Mouse (Mus musculus) liver, adult 2 months (tissue): ENCODE data around the gene Ufc1. TPM values are rescaled to one million over a fixed set of nuclear protein-coding genes. Genes with fewer than 3 reads are reported as not detected.
"Not testable (repeated sequence)": the region's sequence is repeated elsewhere in the genome, so short reads cannot be mapped to it uniquely, and the experiment has no call there.

Experiments
- DNase-seq: peaks from one replicate; pipeline ENCODE4 v3.0.0-alpha.2; 2011; ENCODE audit warnings: low read depth, low spot score; ENCODE audit errors: extremely low read depth
- H3K27ac ChIP-seq: fragments of 200-500 bp; replicated peaks from 2 replicates; pipeline ENCODE4 v1.5.1; 2012; ENCODE audit warnings: low read depth, mild to moderate bottlenecking, control low read depth, inconsistent platforms, low read length; ENCODE audit not compliant: insufficient read depth
- H3K27me3 ChIP-seq: fragments of 200-500 bp; 2 replicates; pipeline ENCODE4 v1.6.1; 2012; ENCODE audit warnings: mild to moderate bottlenecking, moderate library complexity, low read length, inconsistent platforms; ENCODE audit not compliant: control insufficient read depth, insufficient read depth
- H3K36me3 ChIP-seq: fragments of 200-500 bp; 2 replicates; pipeline ENCODE4 v1.6.1; 2012; ENCODE audit warnings: low read length, inconsistent platforms; ENCODE audit not compliant: control insufficient read depth, insufficient read depth
- H3K4me1 ChIP-seq: fragments of 200-500 bp; 2 replicates; pipeline ENCODE4 v1.6.1; 2011; ENCODE audit warnings: low read length; ENCODE audit not compliant: control insufficient read depth, insufficient read depth
- H3K4me3 ChIP-seq: fragments of 200-500 bp; 2 replicates; pipeline ENCODE4 v1.5.1; 2011; ENCODE audit warnings: low read depth, mild to moderate bottlenecking, control low read depth, low read length, moderate library complexity; ENCODE audit not compliant: insufficient read depth
- H3K79me2 ChIP-seq: fragments of 200-500 bp; 2 replicates; pipeline ENCODE4 v1.6.1; 2012; ENCODE audit warnings: inconsistent platforms, mild to moderate bottlenecking, low read length, moderate library complexity; ENCODE audit not compliant: control insufficient read depth, insufficient read depth
- H3K9ac ChIP-seq: fragments of 200-500 bp; 2 replicates; pipeline ENCODE4 v1.6.1; 2012; ENCODE audit warnings: low read depth, mild to moderate bottlenecking, control low read depth, inconsistent platforms, low read length
- CTCF ChIP-seq: fragments of 200-500 bp; IDR thresholded peaks from 2 replicates; pipeline ENCODE4 v1.5.1; 2011; ENCODE audit warnings: low read depth, low read length, control low read depth
- POLR2A ChIP-seq: fragments of 200-500 bp; IDR thresholded peaks from 2 replicates; pipeline ENCODE4 v1.6.1; 2011; ENCODE audit warnings: low read length, control low read depth; ENCODE audit not compliant: insufficient read depth; ENCODE audit errors: extremely low read depth
- WGBS: fragments of 180-500 bp; shearing (Covaris S2); methylation state at CpG from one replicate; pipeline ENCODE4 v1.1.7; 2018; 5-methylcytosine and 5-hydroxymethylcytosine counted together
- polyA plus RNA-seq: library from polyadenylated mRNA; depleted of rRNA; stranded (reverse); fragments of >200 nt; gene quantifications from 2 replicates; pipeline ENCODE4 v1.2.3, GENCODE M21; 2012
- total RNA-seq: library from RNA; depleted of rRNA; stranded (reverse); fragments of >200 nt; gene quantifications from 2 replicates; pipeline ENCODE4 v1.2.3, GENCODE M21; 2014

Ufc1 gene
- total and polyA plus RNA-seq, 2 experiments: 30.3 to 103 TPM

DNA sequence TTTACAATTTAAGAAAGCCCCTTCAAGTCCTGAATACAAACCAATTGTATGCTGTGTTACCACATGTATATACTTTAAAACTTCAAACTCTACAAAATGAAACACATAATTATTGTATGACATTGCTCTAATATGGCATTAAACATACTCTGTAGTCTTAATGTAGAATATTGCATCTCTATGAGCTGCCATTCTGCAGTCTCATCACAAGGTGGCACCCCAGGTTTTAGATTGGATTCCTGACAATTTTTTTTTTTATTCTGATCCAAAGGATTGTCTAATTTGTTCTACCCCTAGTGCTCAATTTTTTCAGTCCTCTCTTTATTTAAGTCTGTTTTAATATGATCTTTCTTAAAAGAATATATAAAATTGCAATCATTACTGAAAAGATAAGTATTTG is 26.6 kb upstream of the Ufc1 start:
- Histone ChIP-seq H3K4me3 (no peak overlapping the region), H3K4me1 (no peaks in the 10 kb centered on the region), H3K36me3 (no peaks in the 10 kb centered on the region), H3K79me2 (no peaks in the 10 kb centered on the region), H3K27me3 (no peaks in the 10 kb centered on the region), H3K9ac (no peak overlapping the region), H3K27ac (no peak overlapping the region)
- TF ChIP-seq CTCF (peak; percentile 11; the same call in 1 of the 2 replicates), POLR2A (no peak)
- DNase-seq: no peak

DNA sequence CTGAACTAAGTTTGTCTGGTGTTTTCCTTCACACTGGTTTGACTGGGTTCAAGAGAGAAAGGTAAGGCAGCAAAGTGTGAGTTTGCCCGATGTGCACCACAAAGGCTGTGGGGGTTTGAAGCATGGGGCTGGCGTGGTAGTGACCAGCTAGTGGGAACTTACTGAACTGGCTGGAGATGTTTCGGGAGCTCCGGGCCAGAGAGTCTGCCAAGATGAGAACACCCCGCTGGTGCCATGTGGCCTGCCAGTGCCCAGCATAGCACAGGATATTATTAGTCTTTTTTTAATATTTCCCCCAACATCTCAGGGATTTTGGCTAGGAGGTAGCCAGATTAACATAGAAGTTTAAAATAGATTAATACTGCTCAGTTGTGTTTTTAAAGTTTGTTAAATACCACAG is 25.3 kb upstream of the Ufc1 start:
- H3K27ac ChIP-seq: no peak overlapping the region
- H3K27me3 ChIP-seq: no peaks in the 10 kb centered on the region
- TF ChIP-seq POLR2A (no peak), CTCF (no peak)
- no peak overlapping the region for H3K9ac ChIP-seq
- H3K79me2 ChIP-seq: no peaks in the 10 kb centered on the region
- H3K4me1 ChIP-seq: no peaks in the 10 kb centered on the region
- no peak overlapping the region for H3K4me3 ChIP-seq
- 24% methylated on average over 5 of the region's 5 CpGs for WGBS
- DNase-seq: no peak
- no peaks in the 10 kb centered on the region for H3K36me3 ChIP-seq

DNA sequence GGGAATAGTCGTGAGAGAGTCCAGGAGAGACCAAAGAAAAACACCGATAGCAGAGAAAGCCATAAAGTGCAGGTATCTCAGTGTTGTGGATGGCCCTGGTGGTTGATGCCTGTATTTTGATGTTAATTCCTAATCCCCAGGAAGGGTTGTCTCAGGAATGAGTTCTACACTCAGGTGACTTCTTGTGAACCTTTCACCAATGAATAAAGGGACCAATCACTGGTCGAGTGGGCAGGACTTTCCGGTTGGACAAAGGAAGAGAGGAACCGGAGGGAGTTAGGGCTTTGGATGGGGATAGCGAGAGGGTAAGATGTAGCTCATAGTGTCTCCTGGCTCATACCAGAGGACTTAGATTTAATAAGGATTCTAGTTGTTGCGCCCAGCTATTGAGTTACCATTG is 24.9 kb upstream of the Ufc1 start:
- no peak for TF ChIP-seq CTCF
- no peaks in the 10 kb centered on the region for H3K79me2 ChIP-seq
- no peak overlapping the region for H3K9ac ChIP-seq
- no peaks in the 10 kb centered on the region for H3K36me3 ChIP-seq
- no peak for DNase-seq
- H3K4me1 ChIP-seq: no peaks in the 10 kb centered on the region
- no peak overlapping the region for H3K4me3 ChIP-seq
- 27% methylated on average over 7 of the region's 7 CpGs for WGBS
- H3K27me3 ChIP-seq: no peaks in the 10 kb centered on the region
- no peak overlapping the region for H3K27ac ChIP-seq

DNA sequence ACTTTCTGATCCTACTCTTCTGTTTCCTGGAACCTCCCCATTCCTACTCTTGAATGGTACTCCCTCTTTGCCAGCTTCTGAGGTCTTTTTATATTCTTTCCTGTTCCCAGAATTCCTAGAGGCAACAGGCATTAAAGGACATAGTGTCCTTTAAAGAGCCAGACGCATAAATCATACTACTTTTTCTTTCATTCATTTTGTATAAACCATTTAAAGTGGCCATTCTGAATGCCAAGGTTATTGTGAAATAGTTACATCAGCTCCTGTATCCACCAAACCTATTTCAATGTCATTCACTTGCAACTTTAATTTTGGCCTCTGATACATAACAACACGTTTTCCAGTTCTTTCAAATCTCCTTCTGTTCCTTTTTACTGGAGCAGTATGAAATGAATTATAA is 14.5 kb upstream of the Ufc1 start:
- 45% methylated on average over 2 of the region's 2 CpGs for whole genome bisulfite sequencing
- Histone ChIP-seq H3K4me1 (no peaks in the 10 kb centered on the region), H3K27ac (no peak overlapping the region), H3K79me2 (no peaks in the 10 kb centered on the region), H3K27me3 (no peaks in the 10 kb centered on the region), H3K36me3 (no peaks in the 10 kb centered on the region), H3K9ac (no peak overlapping the region), H3K4me3 (no peak overlapping the region)
- no peak for TF ChIP-seq POLR2A
- TF ChIP-seq CTCF: no peak
- no peak for DNase-seq

DNA sequence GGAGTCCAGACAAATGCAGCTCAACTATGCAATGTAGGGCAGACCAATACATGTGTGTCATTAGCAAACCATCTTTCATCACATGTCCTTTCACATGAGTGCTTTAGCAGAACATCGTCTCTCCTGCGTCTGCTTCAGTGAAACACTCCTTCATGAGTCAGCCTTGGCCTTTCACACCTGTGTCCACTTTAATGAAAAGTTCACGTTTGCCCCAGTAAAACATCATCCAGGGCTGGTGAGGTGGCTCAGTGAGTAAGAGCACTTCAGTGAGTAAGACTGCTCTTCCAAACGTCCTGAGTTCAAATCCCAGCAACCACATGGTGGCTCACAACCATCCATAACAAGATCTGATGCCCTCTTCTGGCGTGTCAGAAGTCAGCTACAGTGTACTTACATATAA is 11.3 kb upstream of the Ufc1 start:
- WGBS: 70% methylated on average over 5 of the region's 5 CpGs
- H3K4me3 ChIP-seq, H3K9ac ChIP-seq, H3K27ac ChIP-seq, DNase-seq, H3K4me1 ChIP-seq, H3K79me2 ChIP-seq, H3K27me3 ChIP-seq, H3K36me3 ChIP-seq: not testable (repeated sequence)

DNA sequence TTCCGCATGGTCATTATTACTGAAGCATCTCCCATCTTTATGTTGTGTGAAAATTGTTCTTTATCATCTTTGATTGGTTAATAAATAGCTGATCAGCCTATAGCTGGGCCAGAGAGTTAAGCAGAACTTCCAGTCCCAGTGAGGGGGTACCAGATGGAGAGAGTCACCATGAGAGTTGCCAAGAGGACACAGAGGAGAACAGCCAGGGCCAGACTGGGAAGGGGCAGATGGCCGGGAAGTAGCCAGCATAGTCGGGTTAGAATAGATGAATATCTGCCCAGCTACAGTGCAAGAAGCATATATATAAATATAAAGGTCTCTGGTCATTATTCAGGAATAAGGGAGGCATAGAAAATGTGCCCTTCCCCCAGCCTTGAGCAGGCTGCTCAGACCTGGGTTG is 3.4 kb upstream of the Ufc1 start:
- Histone ChIP-seq H3K4me3 (no peak overlapping the region), H3K79me2 (no peaks in the 10 kb centered on the region), H3K27ac (no peak overlapping the region), H3K4me1 (no peaks in the 10 kb centered on the region), H3K9ac (no peak overlapping the region), H3K36me3 (no peaks in the 10 kb centered on the region), H3K27me3 (no peaks in the 10 kb centered on the region)
- TF ChIP-seq POLR2A (no peak), CTCF (no peak)
- WGBS: 72% methylated on average over 3 of the region's 3 CpGs
- DNase-seq: no peak
